Mouse (Mus musculus): Measurements from ENCODE around the gene Arhgap24. TPM values are rescaled to one million over a fixed set of nuclear protein-coding genes. Genes with fewer than 3 reads are reported as not detected.
A peak's percentile ranks its signal among the peaks of the same experiment; 100 is the strongest.

Gene Arhgap24
- polyA plus RNA-seq, 1 experiment from 2014 or later: 4.1 TPM

- WGBS: 53% methylated on average over 13 of the region's 13 CpGs
- no peaks in the 10 kb centered on the region; the same call in 1 of the 2 replicates for H3K4me1 ChIP-seq
- no peak overlapping the region for H3K4me3 ChIP-seq (replicated peaks)
- no peak overlapping the region for H3K27ac ChIP-seq
- no peak for ATAC-seq (ENCODE audit: low FRiP score)
- no peaks in the 10 kb centered on the region for H3K9me3 ChIP-seq
- no peaks in the 10 kb centered on the region for H3K27me3 ChIP-seq
- no peak overlapping the region for H3K4me2 ChIP-seq
- no peaks in the 10 kb centered on the region for H3K36me3 ChIP-seq (replicated peaks)
- no peak overlapping the region for H3K9ac ChIP-seq
Observed at GRCm38 (mm10) chr5:102664988-102665726, 184.0 kb downstream of the Arhgap24 start.

- Histone ChIP-seq H3K4me3 (replicated peaks) (no peak overlapping the region), H3K4me1 (peaks cover 3% of the 10 kb centered on the region; the same call in 1 of the 2 replicates), H3K4me2 (no peak overlapping the region), H3K9ac (no peak overlapping the region), H3K27me3 (no peaks in the 10 kb centered on the region), H3K27ac (no peak overlapping the region), H3K36me3 (replicated peaks) (no peaks in the 10 kb centered on the region), H3K9me3 (no peaks in the 10 kb centered on the region)
- 94% methylated on average over 3 of the region's 3 CpGs for WGBS
- no peak for ATAC-seq (ENCODE audit: low FRiP score)
Observed at GRCm38 (mm10) chr5:102666886-102667285, 185.7 kb downstream of the Arhgap24 start.

- ATAC-seq (ENCODE audit: low FRiP score): no peak
- Histone ChIP-seq H3K4me2 (no peak overlapping the region), H3K4me3 (replicated peaks) (no peak overlapping the region), H3K36me3 (replicated peaks) (no peaks in the 10 kb centered on the region), H3K9ac (no peak overlapping the region), H3K27me3 (no peaks in the 10 kb centered on the region), H3K4me1 (peaks cover 4% of the 10 kb centered on the region; the same call in 1 of the 2 replicates), H3K9me3 (no peaks in the 10 kb centered on the region), H3K27ac (no peak overlapping the region)
- WGBS: 92% methylated on average over 9 of the region's 9 CpGs
Observed at GRCm38 (mm10) chr5:102667754-102668575, 186.8 kb downstream of the Arhgap24 start.

- ATAC-seq (ENCODE audit: low FRiP score): no peak
- no peak overlapping the region for H3K27ac ChIP-seq
- 83% methylated on average over 4 of the region's 4 CpGs for WGBS
- H3K4me2 ChIP-seq: no peak overlapping the region
- no peak overlapping the region for H3K9ac ChIP-seq
- peaks cover 4% of the 10 kb centered on the region; the same call in 1 of the 2 replicates for H3K4me1 ChIP-seq
- no peaks in the 10 kb centered on the region for H3K36me3 ChIP-seq (replicated peaks)
- no peaks in the 10 kb centered on the region for H3K9me3 ChIP-seq
- no peak overlapping the region for H3K4me3 ChIP-seq (replicated peaks)
- H3K27me3 ChIP-seq: no peaks in the 10 kb centered on the region
Observed at GRCm38 (mm10) chr5:102670206-102670605, 189.0 kb downstream of the Arhgap24 start.

- Histone ChIP-seq H3K27me3 (no peaks in the 10 kb centered on the region), H3K36me3 (replicated peaks) (no peaks in the 10 kb centered on the region), H3K4me3 (replicated peaks) (no peak overlapping the region), H3K9me3 (no peaks in the 10 kb centered on the region), H3K4me2 (no peak overlapping the region), H3K27ac (no peak overlapping the region), H3K4me1 (peaks cover 4% of the 10 kb centered on the region; the same call in 1 of the 2 replicates), H3K9ac (no peak overlapping the region)
- WGBS: 81% methylated on average over 5 of the region's 5 CpGs
- ATAC-seq (ENCODE audit: low FRiP score): no peak
Observed at GRCm38 (mm10) chr5:102670731-102671345, 189.6 kb downstream of the Arhgap24 start.

GRCm38 (mm10) chr5:102675326-102675725 is 194.1 kb downstream of the Arhgap24 start:
- Histone ChIP-seq H3K27ac (no peak overlapping the region), H3K27me3 (no peaks in the 10 kb centered on the region), H3K4me1 (peaks cover 4% of the 10 kb centered on the region; the same call in 1 of the 2 replicates), H3K4me3 (replicated peaks) (no peak overlapping the region), H3K9me3 (no peaks in the 10 kb centered on the region), H3K4me2 (no peak overlapping the region), H3K9ac (no peak overlapping the region), H3K36me3 (replicated peaks) (no peaks in the 10 kb centered on the region)
- no peak for ATAC-seq (ENCODE audit: low FRiP score)
- 88% methylated on average over 2 of the region's 2 CpGs for WGBS

GRCm38 (mm10) chr5:102677176-102677575 is 196.0 kb downstream of the Arhgap24 start:
- Histone ChIP-seq H3K4me2 (no peak overlapping the region), H3K4me3 (replicated peaks) (no peak overlapping the region), H3K4me1 (no peaks in the 10 kb centered on the region), H3K9me3 (no peaks in the 10 kb centered on the region), H3K9ac (no peak overlapping the region), H3K36me3 (replicated peaks) (no peaks in the 10 kb centered on the region), H3K27ac (no peak overlapping the region), H3K27me3 (no peaks in the 10 kb centered on the region)
- WGBS: 61% methylated on average over 2 of the region's 2 CpGs
- ATAC-seq (ENCODE audit: low FRiP score): no peak

- Histone ChIP-seq H3K9ac (no peak overlapping the region), H3K4me3 (replicated peaks) (no peak overlapping the region), H3K27ac (no peak overlapping the region), H3K9me3 (no peaks in the 10 kb centered on the region), H3K4me1 (no peaks in the 10 kb centered on the region), H3K27me3 (no peaks in the 10 kb centered on the region), H3K4me2 (no peak overlapping the region), H3K36me3 (replicated peaks) (no peaks in the 10 kb centered on the region)
- 79% methylated on average over 5 of the region's 5 CpGs for WGBS
- ATAC-seq (ENCODE audit: low FRiP score): no peak
Observed at GRCm38 (mm10) chr5:102687673-102688072, 206.5 kb downstream of the Arhgap24 start.

- Histone ChIP-seq H3K9ac (no peak overlapping the region), H3K4me3 (replicated peaks) (no peak overlapping the region), H3K4me2 (no peak overlapping the region), H3K27ac (no peak overlapping the region), H3K4me1 (no peaks in the 10 kb centered on the region), H3K27me3 (no peaks in the 10 kb centered on the region), H3K9me3 (no peaks in the 10 kb centered on the region), H3K36me3 (replicated peaks) (no peaks in the 10 kb centered on the region)
- ATAC-seq (ENCODE audit: low FRiP score): 0 out of 2 replicates have a peak, but pooled peaks have one; percentile 67
- WGBS: 20% methylated on average over 4 of the region's 4 CpGs
Observed at GRCm38 (mm10) chr5:102692487-102692886, 211.3 kb downstream of the Arhgap24 start.

- Histone ChIP-seq H3K4me1 (no peaks in the 10 kb centered on the region), H3K4me3 (replicated peaks) (no peak overlapping the region), H3K9me3 (no peaks in the 10 kb centered on the region), H3K4me2 (no peak overlapping the region), H3K9ac (no peak overlapping the region), H3K36me3 (replicated peaks) (no peaks in the 10 kb centered on the region), H3K27me3 (no peaks in the 10 kb centered on the region), H3K27ac (no peak overlapping the region)
- no peak for ATAC-seq (ENCODE audit: low FRiP score)
- 73% methylated on average over 2 of the region's 2 CpGs for WGBS
Observed at GRCm38 (mm10) chr5:102693192-102693591, 212.0 kb downstream of the Arhgap24 start.

GRCm38 (mm10) chr5:102693871-102694270 is 212.7 kb downstream of the Arhgap24 start:
- Histone ChIP-seq H3K27me3 (no peaks in the 10 kb centered on the region), H3K4me1 (no peaks in the 10 kb centered on the region), H3K36me3 (replicated peaks) (no peaks in the 10 kb centered on the region), H3K4me3 (replicated peaks) (no peak overlapping the region), H3K9me3 (no peaks in the 10 kb centered on the region), H3K4me2 (no peak overlapping the region), H3K9ac (no peak overlapping the region), H3K27ac (no peak overlapping the region)
- 89% methylated on average over 3 of the region's 3 CpGs for WGBS
- ATAC-seq (ENCODE audit: low FRiP score): no peak

- Histone ChIP-seq H3K4me1 (no peaks in the 10 kb centered on the region), H3K36me3 (replicated peaks) (no peaks in the 10 kb centered on the region), H3K4me2 (no peak overlapping the region), H3K9me3 (no peaks in the 10 kb centered on the region), H3K9ac (no peak overlapping the region), H3K27me3 (no peaks in the 10 kb centered on the region), H3K27ac (no peak overlapping the region), H3K4me3 (replicated peaks) (no peak overlapping the region)
- no peak for ATAC-seq (ENCODE audit: low FRiP score)
- WGBS: 81% methylated on average over 1 of the region's 1 CpGs
Observed at GRCm38 (mm10) chr5:102697784-102698183, 216.6 kb downstream of the Arhgap24 start.

Measured in forebrain, embryonic 12.5 days (tissue).